Mouse (Mus musculus): Measurements from ENCODE around the gene Mia2. TPM values are rescaled to one million over a fixed set of nuclear protein-coding genes. Genes with fewer than 3 reads are reported as not detected.
"Not testable (repeated sequence)": the region's sequence is repeated elsewhere in the genome, so short reads cannot be mapped to it uniquely, and the experiment has no call there.

Mia2 gene
- total and polyA plus RNA-seq, 2 experiments from 2014 or later: 21.6 to 34.2 TPM

GRCm38 (mm10) chr12:59219325-59220225, 124.0 kb downstream of the Mia2 start, which contains the start of gene Fbxo33:
TSS of gene Fbxo33 (minus strand) at chr12:59219725.
- H3K9ac ChIP-seq (replicated peaks; ENCODE audit: low read length, poor library complexity, severe bottlenecking): peak within 1 kb of the TSS; percentile 83
- no peaks in the 10 kb centered on the region for H3K36me3 ChIP-seq (ENCODE audit: insufficient read depth, low read length)
- peak; percentile 98 for DNase-seq (ENCODE audit: low spot score)
- TF ChIP-seq CTCF (IDR thresholded peaks at IDR 0.05): peak; percentile 85
- under 1% methylated on average over 84 of the region's 109 CpGs for WGBS
- ATAC-seq (ENCODE audit: low FRiP score): peak; percentile 97
- H3K4me3 ChIP-seq (ENCODE audit: low read depth, low read length): peak within 1 kb of the TSS; percentile 97
- H3K27ac ChIP-seq (ENCODE audit: low read depth, low read length): peak within 1 kb of the TSS; percentile 94
- peak within 1 kb of the TSS; percentile 76 for H3K4me2 ChIP-seq (ENCODE audit: low read depth, low read length, poor library complexity, severe bottlenecking)
- no peaks in the 10 kb centered on the region for H3K27me3 ChIP-seq (ENCODE audit: insufficient read depth, low read length)
- H3K9me3 ChIP-seq (ENCODE audit: low read length): no peaks in the 10 kb centered on the region
- peaks cover 24% of the 10 kb centered on the region for H3K4me1 ChIP-seq (ENCODE audit: insufficient read depth, low read length)

- ATAC-seq (ENCODE audit: low FRiP score) (no peak), DNase-seq (ENCODE audit: low spot score) (no peak)
- H3K9me3 ChIP-seq (ENCODE audit: low read length): no peaks in the 10 kb centered on the region
- H3K4me3 ChIP-seq (ENCODE audit: low read depth, low read length): no peak overlapping the region
- H3K4me1 ChIP-seq (ENCODE audit: insufficient read depth, low read length): no peaks in the 10 kb centered on the region
- H3K27ac ChIP-seq (ENCODE audit: low read depth, low read length): no peak overlapping the region
- no peaks in the 10 kb centered on the region for H3K27me3 ChIP-seq (ENCODE audit: insufficient read depth, low read length)
- no peak overlapping the region for H3K9ac ChIP-seq (replicated peaks; ENCODE audit: low read length, poor library complexity, severe bottlenecking)
- no peak overlapping the region for H3K4me2 ChIP-seq (ENCODE audit: low read depth, low read length, poor library complexity, severe bottlenecking)
- 76% methylated on average over 5 of the region's 5 CpGs for WGBS
- no peak for TF ChIP-seq CTCF (IDR thresholded peaks at IDR 0.05)
- no peaks in the 10 kb centered on the region for H3K36me3 ChIP-seq (ENCODE audit: insufficient read depth, low read length)
These were observed 132.8 kb downstream of the Mia2 start for GRCm38 (mm10) chr12:59228401-59228800.

GRCm38 (mm10) chr12:59238434-59238833, 142.8 kb downstream of the Mia2 start:
- DNase-seq (ENCODE audit: low spot score): no peak
- no peak for TF ChIP-seq CTCF (IDR thresholded peaks at IDR 0.05)
- WGBS: 79% methylated on average over 5 of the region's 5 CpGs

DNA sequence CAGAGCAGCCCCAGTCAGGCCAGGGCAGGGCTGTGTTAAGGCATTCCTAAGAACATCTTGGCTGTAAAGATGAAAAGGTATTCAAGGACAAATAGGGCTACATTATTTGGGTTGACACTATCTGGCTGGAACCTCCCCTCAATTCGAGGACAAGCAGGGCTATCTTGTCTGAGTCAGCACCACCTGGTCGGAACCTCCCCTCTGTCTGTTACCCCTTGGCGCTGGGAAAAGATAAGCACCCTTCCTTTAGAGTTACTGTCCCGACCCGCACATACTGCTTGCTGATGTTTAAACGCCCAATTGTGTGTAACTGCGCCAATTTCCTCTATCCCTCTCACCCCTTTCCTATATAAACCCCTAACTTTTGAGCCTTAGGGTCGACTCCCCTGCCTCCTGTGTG, 145.4 kb downstream of the Mia2 start:
- not testable (repeated sequence) for H3K4me3 ChIP-seq (ENCODE audit: low read depth, low read length); H3K9ac ChIP-seq (replicated peaks; ENCODE audit: low read length, poor library complexity, severe bottlenecking); DNase-seq (ENCODE audit: low spot score); H3K9me3 ChIP-seq (ENCODE audit: low read length); H3K36me3 ChIP-seq (ENCODE audit: insufficient read depth, low read length); H3K27me3 ChIP-seq (ENCODE audit: insufficient read depth, low read length); H3K4me2 ChIP-seq (ENCODE audit: low read depth, low read length, poor library complexity, severe bottlenecking); H3K4me1 ChIP-seq (ENCODE audit: insufficient read depth, low read length); ATAC-seq (ENCODE audit: low FRiP score); H3K27ac ChIP-seq (ENCODE audit: low read depth, low read length)
- WGBS: 96% methylated on average over 8 of the region's 8 CpGs

More at GRCm38 (mm10) chr12:59238434-59238833, 142.8 kb downstream of the Mia2 start:
- no peaks in the 10 kb centered on the region for H3K36me3 ChIP-seq (ENCODE audit: insufficient read depth, low read length)
- no peak overlapping the region for H3K4me2 ChIP-seq (ENCODE audit: low read depth, low read length, poor library complexity, severe bottlenecking)
- no peaks in the 10 kb centered on the region for H3K27me3 ChIP-seq (ENCODE audit: insufficient read depth, low read length)
- no peaks in the 10 kb centered on the region for H3K4me1 ChIP-seq (ENCODE audit: insufficient read depth, low read length)
- no peak for ATAC-seq (ENCODE audit: low FRiP score)
- no peaks in the 10 kb centered on the region for H3K9me3 ChIP-seq (ENCODE audit: low read length)
- H3K27ac ChIP-seq (ENCODE audit: low read depth, low read length): no peak overlapping the region
- no peak overlapping the region for H3K9ac ChIP-seq (replicated peaks; ENCODE audit: low read length, poor library complexity, severe bottlenecking)
- no peak overlapping the region for H3K4me3 ChIP-seq (ENCODE audit: low read depth, low read length)

Small RNA genes lying within 50 kb of the gene (microRNA-seq; reads per million reads assigned to microRNA genes)
- gene Gm27284 (ENCODE audit: borderline number of aligned reads): not detected

Other genes starting within 250 kb of the Mia2 start
- gene Sec23a, start 83.8 kb upstream of the Mia2 start, total RNA-seq (2014; rRNA removed): 150 and 156 TPM in 2 replicates
- 92.3 and 94.1 TPM in 2 replicates for gene Sec23a, start 83.8 kb upstream of the Mia2 start, polyA plus RNA-seq (2015; fragmentation: Nextera tagmentation; extraction: Ambion mirVana)
- gene Gemin2, start 82.4 kb upstream of the Mia2 start, total RNA-seq (2014; rRNA removed): 3.9 and 6.9 TPM in 2 replicates
- 9.8 and 10.6 TPM in 2 replicates for gene Gemin2, start 82.4 kb upstream of the Mia2 start, polyA plus RNA-seq (2015; fragmentation: Nextera tagmentation; extraction: Ambion mirVana)
- gene Trappc6b, start 34.3 kb upstream of the Mia2 start, total RNA-seq (2014; rRNA removed): 72.7 and 130 TPM in 2 replicates
- gene Trappc6b, start 34.3 kb upstream of the Mia2 start, polyA plus RNA-seq (2015; fragmentation: Nextera tagmentation; extraction: Ambion mirVana): 177 and 181 TPM in 2 replicates
- 15.2 and 19.9 TPM in 2 replicates for gene Pnn, start 28.9 kb upstream of the Mia2 start, total RNA-seq (2014; rRNA removed)
- gene Pnn, start 28.9 kb upstream of the Mia2 start, polyA plus RNA-seq (2015; fragmentation: Nextera tagmentation; extraction: Ambion mirVana): 66.9 and 86.1 TPM in 2 replicates
- gene Fbxo33, start 123.9 kb downstream of the Mia2 start, total RNA-seq (2014; rRNA removed): 13.9 and 16.7 TPM in 2 replicates
- 5.9 and 9.6 TPM in 2 replicates for gene Fbxo33, start 123.9 kb downstream of the Mia2 start, polyA plus RNA-seq (2015; fragmentation: Nextera tagmentation; extraction: Ambion mirVana)

Data from midbrain, postnatal 0 days (tissue).